Comparison of ENCODE assay signal across 16 mouse cellular contexts in the genomic region with DNA sequence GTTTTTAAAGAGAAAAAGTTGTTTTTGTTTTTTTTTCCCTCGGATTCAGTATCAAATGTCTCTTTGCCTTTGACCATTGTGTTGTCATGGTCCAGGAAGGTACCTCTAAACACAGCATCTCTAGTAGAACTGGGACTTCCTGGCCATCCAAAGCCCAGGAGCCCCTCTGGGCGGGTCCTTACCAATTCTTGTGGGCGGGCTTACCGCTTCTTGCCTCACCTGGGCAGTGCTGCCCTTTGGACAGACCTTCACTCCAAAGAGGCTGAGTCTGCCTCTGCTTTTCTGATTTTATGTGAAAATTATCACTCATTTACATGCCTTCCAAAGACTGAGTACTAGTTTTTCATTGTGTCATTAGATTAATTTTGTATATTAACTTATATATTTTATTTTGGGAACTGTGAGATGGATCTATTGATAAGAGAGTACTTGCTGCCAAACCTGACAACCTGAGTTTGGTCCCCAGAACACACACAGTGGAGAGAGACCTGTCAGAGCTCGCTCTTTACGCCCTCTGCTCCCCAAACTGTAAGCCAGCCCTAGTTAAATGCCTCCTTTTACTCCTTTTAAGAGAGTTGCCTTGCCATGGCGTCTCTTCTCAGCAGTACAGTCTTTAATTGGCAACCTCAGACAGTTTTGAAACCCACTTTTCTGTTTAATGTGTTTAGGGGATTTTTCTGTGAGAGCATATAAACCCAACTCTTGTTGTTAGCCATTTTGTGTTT. TPM values are rescaled to one million over a fixed set of nuclear protein-coding genes. Genes with fewer than 3 reads are reported as not detected.
DNase-seq lines count a peak whose midpoint lies in the region; ATAC-seq and TF ChIP-seq lines count a peak whose summit lies in the region.
"Had no signal": no experiment of that assay in that cellular context is flagged by ENCODE, and none has a peak within 500 bp of the region (broad histone marks: within the 10 kb centered on the region; RNA-seq: fewer than 3 reads in every experiment).

No protein-coding gene starts in this region.

- DNase-seq in gastrocnemius, adult 2 months, result no peak
- no peak for DNase-seq in gastrocnemius, postnatal 4 days (ENCODE audit: low spot score in 2 of 2)
- no peak for DNase-seq in kidney, postnatal 0 days (ENCODE audit: low spot score)
- DNase-seq in kidney, adult 18-20 months, result no peak
- DNase-seq in midbrain, embryonic 11.5 days (ENCODE audit: low spot score, missing footprints), result peak; percentile 79
- DNase-seq in embryo, embryonic 9.5 days (ENCODE audit: extremely low spot score), result no peak
- DNase-seq: cerebellum, adult 11-12 months; cerebellum, adult 9-10 months; cerebellum, postnatal 25 days; gastrocnemius, postnatal 10 days; heart, postnatal 36 days had no signal

- no peaks in the 10 kb centered on the region; the same call in 1 of the 2 replicates for H3K4me1 ChIP-seq in kidney, postnatal 0 days (replicated peaks; ENCODE audit: insufficient read depth, low read length)
- H3K4me1 ChIP-seq in midbrain, embryonic 11.5 days (ENCODE audit: control insufficient read depth, insufficient read depth, low read length), result no peaks in the 10 kb centered on the region
- H3K4me1 ChIP-seq in midbrain, embryonic 16.5 days (ENCODE audit: control insufficient read depth, insufficient read depth, low read length), result no peaks in the 10 kb centered on the region

- 75% methylated on average over 7 of the region's 7 CpGs for WGBS in kidney, postnatal 0 days
- 87% methylated on average over 7 of the region's 7 CpGs for WGBS in midbrain, embryonic 11.5 days
- WGBS in midbrain, embryonic 16.5 days, result 83% methylated on average over 7 of the region's 7 CpGs

- no peak overlapping the region for H3K4me3 ChIP-seq in gastrocnemius, adult 2 months
- H3K4me3 ChIP-seq in kidney, postnatal 0 days (replicated peaks; ENCODE audit: low read depth, low read length), result no peak overlapping the region
- no peak overlapping the region for H3K4me3 ChIP-seq in midbrain, embryonic 11.5 days (ENCODE audit: low read depth, low read length)
- H3K4me3 ChIP-seq in midbrain, embryonic 16.5 days (ENCODE audit: low read depth, low read length), result no peak overlapping the region
- H3K4me3 ChIP-seq: embryonic facial prominence, embryonic 13.5 days; forebrain, embryonic 13.5 days; heart, embryonic 13.5 days; hindbrain, embryonic 15.5 days had no signal

- H3K27me3 ChIP-seq in kidney, postnatal 0 days (ENCODE audit: insufficient read depth, low read length), result no peaks in the 10 kb centered on the region
- no peaks in the 10 kb centered on the region for H3K27me3 ChIP-seq in midbrain, embryonic 11.5 days (ENCODE audit: control insufficient read depth, insufficient read depth, low read length)
- H3K27me3 ChIP-seq in midbrain, embryonic 16.5 days (ENCODE audit: control insufficient read depth, insufficient read depth, low read depth, low read length), result no peaks in the 10 kb centered on the region
- H3K27me3 ChIP-seq: embryonic facial prominence, embryonic 13.5 days; forebrain, embryonic 13.5 days; heart, embryonic 13.5 days; hindbrain, embryonic 15.5 days had no signal

- H3K9me3 ChIP-seq in kidney, postnatal 0 days (replicated peaks; ENCODE audit: low read length), result no peaks in the 10 kb centered on the region
- no peaks in the 10 kb centered on the region for H3K9me3 ChIP-seq in midbrain, embryonic 11.5 days (ENCODE audit: control insufficient read depth, low read length)
- H3K9me3 ChIP-seq in midbrain, embryonic 16.5 days (replicated peaks; ENCODE audit: control insufficient read depth, low read length, poor library complexity, severe bottlenecking), result no peaks in the 10 kb centered on the region
- H3K9me3 ChIP-seq: embryonic facial prominence, embryonic 13.5 days; forebrain, embryonic 13.5 days; heart, embryonic 13.5 days; hindbrain, embryonic 15.5 days had no signal

- H3K27ac ChIP-seq in gastrocnemius, adult 2 months, result peak overlapping the region; percentile 71; the same call in 1 of the 2 replicates
- H3K27ac ChIP-seq in kidney, postnatal 0 days, result 0 out of 2 replicates have a peak overlapping the region, but pooled peaks have one; percentile 31
- no peak overlapping the region for H3K27ac ChIP-seq in midbrain, embryonic 11.5 days (ENCODE audit: low read depth, low read length)
- H3K27ac ChIP-seq in midbrain, embryonic 16.5 days (ENCODE audit: low read length), result no peak overlapping the region
- H3K27ac ChIP-seq: embryonic facial prominence, embryonic 13.5 days; heart, embryonic 13.5 days; hindbrain, embryonic 15.5 days had no signal

- no peak overlapping the region for H3K9ac ChIP-seq in kidney, postnatal 0 days (ENCODE audit: low read depth, low read length)
- H3K9ac ChIP-seq in midbrain, embryonic 11.5 days (ENCODE audit: low read length), result no peak overlapping the region
- no peak overlapping the region for H3K9ac ChIP-seq in midbrain, embryonic 16.5 days (ENCODE audit: low read depth, low read length)
- H3K9ac ChIP-seq: embryonic facial prominence, embryonic 13.5 days; forebrain, embryonic 13.5 days; heart, embryonic 13.5 days; hindbrain, embryonic 15.5 days had no signal

- 0 out of 2 replicates have a peak, but pooled peaks have one; percentile 29 for ATAC-seq in kidney, postnatal 0 days (replicated peaks; ENCODE audit: low FRiP score, low read depth)
- no peak for ATAC-seq in midbrain, embryonic 11.5 days (ENCODE audit: low FRiP score)
- ATAC-seq in midbrain, embryonic 16.5 days, result no peak
- ATAC-seq: forebrain, embryonic 13.5 days had no signal

- H3K36me3 ChIP-seq in kidney, postnatal 0 days (ENCODE audit: insufficient read depth, low read length), result no peaks in the 10 kb centered on the region
- H3K36me3 ChIP-seq in midbrain, embryonic 11.5 days (ENCODE audit: control insufficient read depth, insufficient read depth, low read length), result no peaks in the 10 kb centered on the region
- no peaks in the 10 kb centered on the region for H3K36me3 ChIP-seq in midbrain, embryonic 16.5 days (ENCODE audit: control insufficient read depth, insufficient read depth, low read length)
- H3K36me3 ChIP-seq: embryonic facial prominence, embryonic 13.5 days; heart, embryonic 13.5 days; hindbrain, embryonic 15.5 days had no signal

- intact Hi-C loops in gastrocnemius, adult 2 months (cut with DNase I), result loop anchor here (5.0 kb wide), 1 partner anchor 37 kb away; no protein-coding TSS in a partner anchor

- no peak overlapping the region for H3K4me2 ChIP-seq in kidney, postnatal 0 days (ENCODE audit: low read length)
- H3K4me2 ChIP-seq in midbrain, embryonic 11.5 days, result no peak overlapping the region
- H3K4me2 ChIP-seq in midbrain, embryonic 16.5 days (ENCODE audit: low read length), result no peak overlapping the region
- H3K4me2 ChIP-seq: embryonic facial prominence, embryonic 13.5 days; forebrain, embryonic 13.5 days; heart, embryonic 13.5 days; hindbrain, embryonic 15.5 days had no signal

- TF ChIP-seq CTCF in gastrocnemius, adult 2 months (IDR thresholded peaks at IDR 0.05), result no peak
- no peak for TF ChIP-seq CTCF in kidney, postnatal 0 days (IDR thresholded peaks at IDR 0.05; ENCODE audit: low read depth)

RNA-seq across cellular contexts. Expression of gene Znrf2, which starts 13.5 kb away (rescaled TPM):
- 10 to 100 TPM; 12.6 to 14.9 TPM for total RNA-seq in gastrocnemius, adult 2 months (2021)
- 10 to 100 TPM; 10.9 to 11.0 TPM for total RNA-seq in gastrocnemius, postnatal 4 days (2021)
- 6.7 and 7.3 TPM in 2 replicates for polyA plus RNA-seq in kidney, postnatal 0 days (2015; fragmentation: Nextera tagmentation; extraction: Ambion mirVana)
- polyA plus RNA-seq in midbrain, embryonic 11.5 days (2014; fragmentation: Nextera tagmentation; extraction: Ambion mirVana), result 2.9 and 3.5 TPM in 2 replicates
- polyA plus RNA-seq in midbrain, embryonic 16.5 days (2015; fragmentation: Nextera tagmentation; extraction: Ambion mirVana), result 6.2 and 6.4 TPM in 2 replicates

Comparison
In these comparisons a context has a peak if more than half of its experiments do, and no peak if none do; other contexts are left out.
1. H3K27ac ChIP-seq: peak in gastrocnemius, adult 2 months (single experiment) and kidney, postnatal 0 days (single experiment); none in midbrain, embryonic 11.5 days (single experiment) and midbrain, embryonic 16.5 days (single experiment).